Mouse (Mus musculus) adipocyte (in vitro differentiated cells): Measurements from ENCODE around the gene Gm4553.
"Not testable (repeated sequence)": the region's sequence is repeated elsewhere in the genome, so short reads cannot be mapped to it uniquely, and the experiment has no call there.

Source experiments
- DNase-seq: peaks from one replicate; pipeline ENCODE4 v3.0.0-alpha.2; 2016; ENCODE audit warnings: low spot score

The Gm4553 gene

GRCm38 (mm10) chr7:142134206-142134995 is 31.1 kb downstream of the Gm4553 start:
- no peak for DNase-seq

DNA sequence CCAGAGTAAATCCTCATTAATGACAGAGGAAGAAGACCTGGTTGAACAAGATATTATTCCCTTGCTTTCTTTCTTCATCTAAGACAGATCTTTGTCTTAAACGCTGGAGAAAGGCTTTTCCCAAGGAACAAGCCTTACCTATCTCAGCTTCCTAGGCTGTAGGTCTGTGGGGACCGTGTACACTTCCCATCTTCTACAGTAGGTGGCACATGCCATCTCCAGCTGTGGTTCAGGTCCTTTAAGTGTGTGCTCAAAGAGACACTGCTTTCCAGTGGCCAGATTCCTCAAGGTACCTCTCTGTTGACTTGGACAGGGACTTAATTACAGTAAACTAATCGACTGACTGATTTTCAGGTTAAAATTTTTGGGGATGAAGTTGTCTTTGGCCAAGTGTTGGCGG is 36.7 kb downstream of the Gm4553 start:
- DNase-seq = no peak

DNA sequence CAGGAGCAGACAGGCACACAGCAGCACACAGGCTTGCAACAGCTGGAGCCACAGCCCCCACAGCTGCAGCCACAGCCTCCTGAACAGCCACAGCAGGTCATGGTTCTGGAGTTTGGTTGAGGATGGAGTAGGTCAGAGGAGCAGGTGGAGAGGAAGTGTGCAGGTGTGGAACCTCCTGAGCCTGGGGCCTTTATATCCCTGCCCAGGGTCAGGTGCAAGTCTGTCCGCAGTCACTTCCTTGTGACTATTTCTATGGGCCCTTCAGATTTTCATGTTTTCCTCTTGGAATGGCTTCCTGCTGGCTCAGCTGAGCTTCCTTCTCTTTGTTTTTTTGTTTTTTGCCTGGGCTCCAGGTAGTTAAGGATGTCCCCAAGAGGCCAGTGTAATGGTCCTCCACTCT is 44.9 kb downstream of the Gm4553 start, which contains the start of gene Gm45618:
TSS of gene Gm45618 (minus strand) at position 101 of the 400 bp plus-strand sequence.
- DNase-seq = not testable (repeated sequence)

DNA sequence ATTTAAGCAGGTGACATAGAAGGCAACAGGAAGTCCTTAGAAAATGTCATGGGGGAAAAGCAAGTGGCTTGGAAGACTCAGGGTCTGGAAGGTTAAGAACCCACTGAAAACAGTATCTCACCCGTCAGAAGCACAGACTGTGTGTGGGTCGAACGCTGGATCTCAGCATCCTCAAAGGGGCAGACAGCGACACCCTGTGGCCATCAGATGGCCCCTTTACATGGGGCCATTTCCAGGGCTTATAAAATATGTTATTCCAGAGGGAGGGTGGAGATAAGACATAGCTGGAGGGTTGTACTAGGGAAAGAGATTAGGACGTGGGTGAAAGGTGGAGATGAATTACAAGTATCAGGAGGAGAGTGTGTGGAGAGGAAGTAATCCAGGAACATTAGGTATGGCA is 45.9 kb downstream of the Gm4553 start:
- no peak for DNase-seq
